In the genomic region with DNA sequence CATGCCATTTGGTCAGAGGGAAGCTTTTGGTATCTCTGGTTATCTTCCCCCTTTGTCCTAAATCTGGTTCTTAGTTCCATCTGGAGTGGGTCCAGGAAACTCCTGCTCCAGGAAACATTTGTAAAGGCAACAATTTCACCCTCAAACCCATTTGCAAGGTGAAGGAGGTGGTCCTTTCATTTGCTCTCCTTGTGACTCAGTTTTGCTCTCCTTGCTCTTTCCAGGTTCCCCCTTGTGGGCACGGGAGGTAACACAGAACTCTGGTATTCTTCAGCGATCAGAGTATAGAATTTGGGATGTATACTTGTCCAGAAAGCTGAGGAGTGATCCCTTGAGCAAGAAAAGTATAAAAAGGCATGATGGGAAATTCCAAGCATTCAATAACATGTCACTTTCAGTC, we compare ENCODE assay signal across 8 mouse cellular contexts.
DNase-seq lines count a peak whose midpoint lies in the region; ATAC-seq and TF ChIP-seq lines count a peak whose summit lies in the region.

No protein-coding gene starts in this region.

- TF ChIP-seq CTCF in intestine, postnatal 0 days (IDR thresholded peaks at IDR 0.05; ENCODE audit: low read depth): peak; percentile 73

- H3K4me1 ChIP-seq in intestine, postnatal 0 days (replicated peaks; ENCODE audit: control insufficient read depth, insufficient read depth, low read length): no peaks in the 10 kb centered on the region
- no peaks in the 10 kb centered on the region for H3K4me1 ChIP-seq in intestine, embryonic 16.5 days (ENCODE audit: control insufficient read depth, insufficient read depth, low read length)
- peaks cover 11% of the 10 kb centered on the region for H3K4me1 ChIP-seq in heart, embryonic 11.5 days (ENCODE audit: control insufficient read depth, insufficient read depth, low read length)
- H3K4me1 ChIP-seq in hindbrain, embryonic 12.5 days: peaks cover 3% of the 10 kb centered on the region; the same call in 1 of the 2 replicates

- H3K9me3 ChIP-seq in intestine, postnatal 0 days (ENCODE audit: control insufficient read depth): no peaks in the 10 kb centered on the region
- no peaks in the 10 kb centered on the region for H3K9me3 ChIP-seq in intestine, embryonic 16.5 days (ENCODE audit: control insufficient read depth, low read length)
- H3K9me3 ChIP-seq in heart, embryonic 11.5 days (replicated peaks; ENCODE audit: control insufficient read depth, low read length): no peaks in the 10 kb centered on the region
- no peaks in the 10 kb centered on the region for H3K9me3 ChIP-seq in hindbrain, embryonic 12.5 days (replicated peaks)

- no peak overlapping the region for H3K9ac ChIP-seq in intestine, postnatal 0 days (ENCODE audit: low read depth, low read length)
- H3K9ac ChIP-seq in intestine, embryonic 16.5 days (ENCODE audit: low read depth, low read length): no peak overlapping the region
- H3K9ac ChIP-seq in heart, embryonic 11.5 days (ENCODE audit: low read depth, low read length): no peak overlapping the region
- no peak overlapping the region for H3K9ac ChIP-seq in hindbrain, embryonic 12.5 days

- no peak overlapping the region for H3K4me3 ChIP-seq in intestine, postnatal 0 days (ENCODE audit: low read depth, low read length)
- no peak overlapping the region for H3K4me3 ChIP-seq in intestine, embryonic 16.5 days (ENCODE audit: low read length)
- H3K4me3 ChIP-seq in heart, embryonic 11.5 days (ENCODE audit: low read depth, low read length): no peak overlapping the region
- H3K4me3 ChIP-seq in hindbrain, embryonic 12.5 days: no peak overlapping the region

- no peak for ATAC-seq in intestine, postnatal 0 days
- no peak for ATAC-seq in intestine, embryonic 16.5 days
- no peak for ATAC-seq in heart, embryonic 11.5 days (replicated peaks; ENCODE audit: insufficient number of reproducible peaks, low FRiP score, low TSS enrichment)
- ATAC-seq in hindbrain, embryonic 12.5 days (ENCODE audit: low FRiP score): no peak

- peak; percentile 62 for DNase-seq in testis, postnatal 10 days (ENCODE audit: low spot score)
- DNase-seq in testis, postnatal 14 days (ENCODE audit: low spot score): no peak
- DNase-seq in cerebellum, adult 9-10 months: peak; percentile 68
- peak; percentile 36 for DNase-seq in right cerebral cortex, postnatal 4 days

- no peaks in the 10 kb centered on the region for H3K36me3 ChIP-seq in intestine, postnatal 0 days (ENCODE audit: control insufficient read depth, insufficient read depth)
- no peaks in the 10 kb centered on the region for H3K36me3 ChIP-seq in intestine, embryonic 16.5 days (ENCODE audit: control insufficient read depth, insufficient read depth, low read length)
- no peaks in the 10 kb centered on the region for H3K36me3 ChIP-seq in heart, embryonic 11.5 days (ENCODE audit: control insufficient read depth, insufficient read depth, low read length)
- H3K36me3 ChIP-seq in hindbrain, embryonic 12.5 days: no peaks in the 10 kb centered on the region

- no peak overlapping the region for H3K27ac ChIP-seq in intestine, postnatal 0 days (ENCODE audit: low read depth, low read length)
- H3K27ac ChIP-seq in intestine, embryonic 16.5 days (ENCODE audit: low read length): no peak overlapping the region
- no peak overlapping the region for H3K27ac ChIP-seq in heart, embryonic 11.5 days (ENCODE audit: low read depth, low read length)
- H3K27ac ChIP-seq in hindbrain, embryonic 12.5 days: no peak overlapping the region

- no peaks in the 10 kb centered on the region for H3K27me3 ChIP-seq in intestine, postnatal 0 days (replicated peaks; ENCODE audit: control insufficient read depth, insufficient read depth, low read length)
- H3K27me3 ChIP-seq in intestine, embryonic 16.5 days (replicated peaks; ENCODE audit: control insufficient read depth, insufficient read depth, low read length): no peaks in the 10 kb centered on the region
- H3K27me3 ChIP-seq in heart, embryonic 11.5 days (ENCODE audit: control insufficient read depth, insufficient read depth, low read length): no peaks in the 10 kb centered on the region
- H3K27me3 ChIP-seq in hindbrain, embryonic 12.5 days: no peaks in the 10 kb centered on the region

- WGBS in intestine, postnatal 0 days: 37% methylated on average over 2 of the region's 2 CpGs
- WGBS in intestine, embryonic 16.5 days: 36% methylated on average over 2 of the region's 2 CpGs
- 42% methylated on average over 2 of the region's 2 CpGs for WGBS in heart, embryonic 11.5 days (ENCODE audit: insufficient replicate concordance)
- 38% methylated on average over 2 of the region's 2 CpGs for WGBS in hindbrain, embryonic 12.5 days

- H3K4me2 ChIP-seq in intestine, postnatal 0 days (replicated peaks; ENCODE audit: low read depth): no peak overlapping the region
- H3K4me2 ChIP-seq in intestine, embryonic 16.5 days (ENCODE audit: low read depth, low read length): no peak overlapping the region
- H3K4me2 ChIP-seq in heart, embryonic 11.5 days: no peak overlapping the region
- no peak overlapping the region for H3K4me2 ChIP-seq in hindbrain, embryonic 12.5 days (replicated peaks)
